Mouse (Mus musculus) MEL (cell line): ENCODE results near the gene Larp1b.

ENCODE experiments used
- BHLHE40 ChIP-seq: IDR thresholded peaks from 2 replicates; pipeline ENCODE4 v1.6.1; 2012; ENCODE audit warnings: low read depth, mild to moderate bottlenecking, inconsistent platforms, low read length, improper control_type of control experiment, borderline replicate concordance
- CTCF ChIP-seq, 3 experiments: IDR thresholded peaks in 2 of 3; conservative IDR thresholded peaks in 1 of 3; 2 replicates each; pipeline ENCODE4 v1.5.1; 2011 to 2012; ENCODE audit warnings: low read length in 3 of 3, low read depth in 2 of 3, mild to moderate bottlenecking in 2 of 3, improper control_type of control experiment in 1 of 3, inconsistent platforms in 1 of 3, mixed read lengths in 1 of 3, moderate library complexity in 1 of 3; ENCODE audit not compliant: control insufficient read depth in 1 of 3, insufficient read depth in 1 of 3, poor library complexity in 1 of 3, severe bottlenecking in 1 of 3
- MAX ChIP-seq: IDR thresholded peaks from 2 replicates; pipeline ENCODE4 v1.6.1; 2011; ENCODE audit warnings: low read length, improper control_type of control experiment
- NRF1 ChIP-seq: IDR thresholded peaks from 2 replicates; pipeline ENCODE4 v1.6.1; 2014; ENCODE audit warnings: low read depth, mild to moderate bottlenecking, inconsistent platforms, low read length, improper control_type of control experiment, moderate library complexity; ENCODE audit not compliant: poor library complexity, insufficient read depth, severe bottlenecking
- POLR2A ChIP-seq, 2 experiments: IDR thresholded peaks; 2 replicates each; pipeline ENCODE4 v1.6.1; 2011 to 2012; ENCODE audit warnings: low read length in 2 of 2, mild to moderate bottlenecking in 2 of 2, control low read depth in 1 of 2, improper control_type of control experiment in 1 of 2, low read depth in 1 of 2, moderate library complexity in 1 of 2; ENCODE audit not compliant: control insufficient read depth in 1 of 2, insufficient read depth in 1 of 2, poor library complexity in 1 of 2
- POLR2AphosphoS2 ChIP-seq: IDR thresholded peaks from 2 replicates; pipeline ENCODE4 v1.6.1; 2011; ENCODE audit warnings: low read length, improper control_type of control experiment
- TCF12 ChIP-seq: IDR thresholded peaks from 2 replicates; pipeline ENCODE4 v1.6.1; 2014; ENCODE audit warnings: low read depth, mild to moderate bottlenecking, inconsistent platforms, low read length, improper control_type of control experiment, moderate library complexity
- UBTF ChIP-seq: IDR thresholded peaks from 2 replicates; pipeline ENCODE4 v1.6.1; 2012; ENCODE audit warnings: low read depth, mild to moderate bottlenecking, inconsistent platforms, low read length, improper control_type of control experiment, moderate library complexity, borderline replicate concordance; ENCODE audit not compliant: insufficient read depth

GRCm38 (mm10) chr3:40995161-40995560 lies 45.5 kb downstream of the Larp1b start:
- no peak for TF ChIP-seq CTCF (IDR thresholded peaks at IDR 0.05 in 2 of 3, conservative IDR thresholded peaks at IDR 0.05 in 1 of 3; ENCODE audit: control insufficient read depth in 1 of 3, insufficient read depth in 1 of 3, low read depth in 2 of 3, low read length in 3 of 3, poor library complexity in 1 of 3, severe bottlenecking in 1 of 3)
- TF ChIP-seq NRF1: no peak
- no peak for TF ChIP-seq MAX
- no peak for TF ChIP-seq POLR2AphosphoS2
- no peak for TF ChIP-seq POLR2A (IDR thresholded peaks at IDR 0.05; ENCODE audit: control insufficient read depth in 1 of 2, insufficient read depth in 1 of 2, low read depth in 1 of 2, low read length in 2 of 2, poor library complexity in 1 of 2)
- 0 out of 2 replicates have a peak, but pooled peaks have one; percentile 9 for TF ChIP-seq TCF12
- TF ChIP-seq UBTF: no peak
- TF ChIP-seq BHLHE40: no peak
